Mouse (Mus musculus) erythroblast, embryonic 14.5 days (primary cell): ENCODE measurements around the gene Itih5.

ENCODE experiments used
- GATA1 ChIP-seq: IDR thresholded peaks from 2 replicates; pipeline ENCODE4 v1.6.1; 2012; ENCODE audit warnings: low read length, inconsistent platforms, mixed read lengths
- TAL1 ChIP-seq: IDR thresholded peaks from 3 replicates; pipeline ENCODE4 v1.6.1; 2012; ENCODE audit warnings: low read length, inconsistent platforms, mixed read lengths

DNA sequence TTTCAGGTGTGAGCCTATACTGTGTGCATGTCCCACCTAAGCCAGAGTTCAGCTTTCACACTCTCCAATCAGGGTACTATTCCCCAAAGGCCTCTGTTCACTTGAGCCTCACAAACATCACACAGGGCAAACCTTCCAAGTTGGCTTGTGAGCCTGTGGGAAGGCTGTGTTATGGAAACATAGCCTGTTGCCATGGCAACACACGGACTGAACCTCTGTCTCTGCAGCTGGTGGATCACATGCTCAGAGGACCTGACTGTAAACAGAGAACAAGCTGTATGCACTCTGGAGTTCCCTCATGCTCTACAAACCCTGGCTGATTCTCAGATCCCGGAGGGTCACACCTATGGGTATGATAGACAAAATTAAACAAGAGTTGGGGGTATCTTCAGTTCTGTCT is 122.8 kb downstream of the Itih5 start:
- TF ChIP-seq GATA1 (no peak), TAL1 (no peak)
